Mouse (Mus musculus) liver, postnatal 0 days (tissue): ENCODE measurements around the gene Snn. TPM values are rescaled to one million over a fixed set of nuclear protein-coding genes. Genes with fewer than 3 reads are reported as not detected.
A peak's percentile ranks its signal among the peaks of the same experiment; 100 is the strongest.

Experiments
- ATAC-seq: fragments of 200-750 bp; cut with Nextera tagmentation; 2 replicates; pipeline ENCODE4 v1.8.0; 2017; ENCODE audit warnings: mild to moderate bottlenecking, moderate library complexity
- DNase-seq: peaks from one replicate; pipeline ENCODE4 v3.0.0-alpha.2; 2016
- H3K27ac ChIP-seq: fragments of 300-500 bp; sonication (generic); 2 replicates; pipeline ENCODE4 v1.5.1; 2014; ENCODE audit warnings: antibody characterized with exemption, moderate library complexity, mild to moderate bottlenecking, low read depth
- H3K27me3 ChIP-seq: fragments of 300-500 bp; sonication (generic); 2 replicates; pipeline ENCODE4 v1.6.1; 2014; ENCODE audit warnings: low read length, control low read depth, mixed read lengths; ENCODE audit not compliant: insufficient read depth
- H3K36me3 ChIP-seq: fragments of 300-500 bp; sonication (generic); replicated peaks from 2 replicates; pipeline ENCODE4 v1.6.1; 2014; ENCODE audit warnings: mild to moderate bottlenecking, control low read depth, low read length, moderate library complexity, mixed read lengths; ENCODE audit not compliant: insufficient read depth
- H3K4me1 ChIP-seq: fragments of 300-500 bp; sonication (generic); 2 replicates; pipeline ENCODE4 v1.6.1; 2014; ENCODE audit warnings: antibody characterized with exemption, mild to moderate bottlenecking, control low read depth; ENCODE audit not compliant: insufficient read depth
- H3K4me2 ChIP-seq: fragments of 300-500 bp; sonication (generic); 2 replicates; pipeline ENCODE4 v1.6.1; 2014; ENCODE audit warnings: low read depth, mild to moderate bottlenecking, low read length, moderate library complexity, mixed read lengths
- H3K4me3 ChIP-seq: fragments of 300-500 bp; sonication (generic); 2 replicates; pipeline ENCODE4 v1.5.1; 2014; ENCODE audit warnings: low read depth, low read length
- H3K9ac ChIP-seq: fragments of 300-500 bp; sonication (generic); replicated peaks from 2 replicates; pipeline ENCODE4 v1.6.1; 2014; ENCODE audit warnings: mild to moderate bottlenecking, moderate library complexity
- H3K9me3 ChIP-seq: fragments of 300-500 bp; sonication (generic); 2 replicates; pipeline ENCODE4 v1.6.1; 2016; ENCODE audit warnings: mild to moderate bottlenecking, control low read depth, low read length, mixed read lengths
- CTCF ChIP-seq: sonication (generic); IDR thresholded peaks from 2 replicates; pipeline ENCODE4 v1.5.1; 2016; ENCODE audit warnings: antibody characterized with exemption, low read depth
- EP300 ChIP-seq: IDR thresholded peaks from 2 replicates; pipeline ENCODE4 v1.6.1; 2016; ENCODE audit warnings: antibody characterized with exemption, low read depth, mild to moderate bottlenecking
- WGBS: fragments of 180-500 bp; shearing (Covaris S2); extraction: QIAGEN DNeasy Blood & Tissue Kit; methylation state at CpG from one replicate; pipeline ENCODE4 v1.1.7; 2014; ENCODE audit not compliant: insufficient replicate concordance; 5-methylcytosine and 5-hydroxymethylcytosine counted together
- polyA plus RNA-seq: library from polyadenylated mRNA; unstranded; fragments of >200 nt; fragmentation: Nextera tagmentation; extraction: Ambion mirVana; gene quantifications from 2 replicates; pipeline ENCODE4 v1.2.1, GENCODE M21; 2015

The Snn gene
- polyA plus RNA-seq, 1 experiment from 2014 or later: 4.8 TPM

- 73% methylated on average over 2 of the region's 2 CpGs for WGBS
- H3K27me3 ChIP-seq: peaks cover 4% of the 10 kb centered on the region; the same call in 1 of the 2 replicates
- H3K9ac ChIP-seq: no peak overlapping the region
- H3K4me2 ChIP-seq: no peak overlapping the region
- H3K9me3 ChIP-seq: no peaks in the 10 kb centered on the region
- no peaks in the 10 kb centered on the region for H3K36me3 ChIP-seq
- H3K4me1 ChIP-seq: peaks cover 5% of the 10 kb centered on the region; the same call in 1 of the 2 replicates
- ATAC-seq: no peak
- no peak for TF ChIP-seq CTCF
- no peak for TF ChIP-seq EP300
- no peak for DNase-seq
- H3K4me3 ChIP-seq: no peak overlapping the region
- H3K27ac ChIP-seq: no peak overlapping the region
These were observed 20.1 kb upstream of the Snn start for GRCm38 (mm10) chr16:11040603-11041002.

GRCm38 (mm10) chr16:11043239-11043638, 17.5 kb upstream of the Snn start:
- Histone ChIP-seq H3K27me3 (no peaks in the 10 kb centered on the region), H3K27ac (no peak overlapping the region), H3K4me1 (peaks cover 3% of the 10 kb centered on the region; the same call in 1 of the 2 replicates), H3K9me3 (no peaks in the 10 kb centered on the region), H3K9ac (no peak overlapping the region), H3K4me2 (no peak overlapping the region), H3K36me3 (no peaks in the 10 kb centered on the region), H3K4me3 (no peak overlapping the region)
- ATAC-seq (no peak), DNase-seq (no peak)
- WGBS: 75% methylated on average over 5 of the region's 5 CpGs
- no peak for TF ChIP-seq EP300

- no peak overlapping the region for H3K4me3 ChIP-seq
- DNase-seq: no peak
- 76% methylated on average over 7 of the region's 7 CpGs for WGBS
- peak; percentile 45 for ATAC-seq
- H3K4me1 ChIP-seq: peaks cover 3% of the 10 kb centered on the region; the same call in 1 of the 2 replicates
- H3K36me3 ChIP-seq: no peaks in the 10 kb centered on the region
- H3K9ac ChIP-seq: no peak overlapping the region
- H3K4me2 ChIP-seq: no peak overlapping the region
- H3K27ac ChIP-seq: no peak overlapping the region
- H3K27me3 ChIP-seq: no peaks in the 10 kb centered on the region
- H3K9me3 ChIP-seq: no peaks in the 10 kb centered on the region
- TF ChIP-seq CTCF (no peak), EP300 (0 out of 2 replicates have a peak, but pooled peaks have one; percentile 35)
These were observed 14.3 kb upstream of the Snn start for GRCm38 (mm10) chr16:11046437-11046836.

GRCm38 (mm10) chr16:11047130-11047529, 13.6 kb upstream of the Snn start:
- H3K9ac ChIP-seq: no peak overlapping the region
- DNase-seq (no peak), ATAC-seq (no peak)
- H3K27ac ChIP-seq: no peak overlapping the region
- 38% methylated on average over 7 of the region's 7 CpGs for WGBS
- H3K4me3 ChIP-seq: no peak overlapping the region
- no peak overlapping the region for H3K4me2 ChIP-seq
- no peaks in the 10 kb centered on the region for H3K36me3 ChIP-seq
- peaks cover 3% of the 10 kb centered on the region; the same call in 1 of the 2 replicates for H3K4me1 ChIP-seq
- TF ChIP-seq CTCF (no peak), EP300 (no peak)
- no peaks in the 10 kb centered on the region for H3K27me3 ChIP-seq
- no peaks in the 10 kb centered on the region for H3K9me3 ChIP-seq

- H3K4me3 ChIP-seq: no peak overlapping the region
- no peak overlapping the region for H3K9ac ChIP-seq
- ATAC-seq (no peak), DNase-seq (no peak)
- no peaks in the 10 kb centered on the region for H3K36me3 ChIP-seq
- peaks cover under 1% of the 10 kb centered on the region; the same call in 1 of the 2 replicates for H3K4me1 ChIP-seq
- no peaks in the 10 kb centered on the region for H3K9me3 ChIP-seq
- H3K27me3 ChIP-seq: no peaks in the 10 kb centered on the region
- H3K4me2 ChIP-seq: no peak overlapping the region
- WGBS: 82% methylated on average over 2 of the region's 2 CpGs
- TF ChIP-seq CTCF (no peak), EP300 (no peak)
- no peak overlapping the region for H3K27ac ChIP-seq
These were observed 10.5 kb upstream of the Snn start for GRCm38 (mm10) chr16:11050226-11050625.

- Histone ChIP-seq H3K27me3 (no peaks in the 10 kb centered on the region), H3K4me2 (no peak overlapping the region), H3K9ac (no peak overlapping the region), H3K9me3 (no peaks in the 10 kb centered on the region), H3K4me3 (no peak overlapping the region), H3K27ac (no peak overlapping the region), H3K4me1 (no peaks in the 10 kb centered on the region), H3K36me3 (no peaks in the 10 kb centered on the region)
- TF ChIP-seq EP300: no peak
- TF ChIP-seq CTCF: no peak
- DNase-seq: no peak
- 86% methylated on average over 11 of the region's 11 CpGs for WGBS
- no peak for ATAC-seq
These were observed 9.6 kb upstream of the Snn start for GRCm38 (mm10) chr16:11051134-11051533.

GRCm38 (mm10) chr16:11054409-11054808, 6.3 kb upstream of the Snn start:
- no peak overlapping the region for H3K27ac ChIP-seq
- H3K27me3 ChIP-seq: no peaks in the 10 kb centered on the region
- DNase-seq (no peak), ATAC-seq (no peak)
- 44% methylated on average over 6 of the region's 6 CpGs for WGBS
- H3K4me2 ChIP-seq: no peak overlapping the region
- H3K36me3 ChIP-seq: no peaks in the 10 kb centered on the region
- H3K4me1 ChIP-seq: no peaks in the 10 kb centered on the region
- no peaks in the 10 kb centered on the region for H3K9me3 ChIP-seq
- TF ChIP-seq CTCF (no peak), EP300 (no peak)
- no peak overlapping the region for H3K9ac ChIP-seq
- no peak overlapping the region for H3K4me3 ChIP-seq
